In the genomic region with DNA sequence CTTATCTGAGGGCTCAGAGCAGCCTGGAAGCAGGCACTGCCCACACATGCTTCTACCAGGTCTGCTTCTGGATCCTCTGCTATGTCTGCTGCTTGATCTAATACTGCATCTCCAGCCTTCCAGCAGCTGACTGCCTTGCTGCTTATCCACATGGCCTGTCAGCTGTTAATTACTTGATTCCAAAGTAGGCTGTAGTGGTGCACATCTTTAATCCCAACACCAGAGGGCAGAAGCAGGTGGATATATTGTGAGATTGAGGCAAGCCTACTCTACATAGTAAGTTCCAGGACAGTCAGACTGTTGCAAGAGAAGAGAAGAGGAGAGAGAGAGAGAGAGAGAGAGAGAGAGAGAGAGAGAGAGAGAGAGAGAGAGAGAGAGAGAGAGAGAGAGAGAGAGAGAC, we compare ENCODE assay signal across 8 mouse cellular contexts. TPM values are rescaled to one million over a fixed set of nuclear protein-coding genes. Genes with fewer than 3 reads are reported as not detected.
DNase-seq lines count a peak whose midpoint lies in the region; ATAC-seq and TF ChIP-seq lines count a peak whose summit lies in the region.
"Had no signal": no experiment of that assay in that cellular context is flagged by ENCODE, and none has a peak within 500 bp of the region (broad histone marks: within the 10 kb centered on the region; RNA-seq: fewer than 3 reads in every experiment).

No protein-coding gene starts in this region.

- peak; percentile 76 for TF ChIP-seq RAD21 in MEL (IDR thresholded peaks at IDR 0.05; ENCODE audit: low read depth, low read length)

- no peak for TF ChIP-seq POLR2A in MEL (IDR thresholded peaks at IDR 0.05; ENCODE audit: control insufficient read depth in 1 of 2, insufficient read depth in 1 of 2, low read depth in 1 of 2, low read length in 2 of 2, poor library complexity in 1 of 2)

- TF ChIP-seq EP300 in MEL (IDR thresholded peaks at IDR 0.05; ENCODE audit: low read depth in 1 of 2, low read length in 2 of 2): no peak
- no peak for TF ChIP-seq EP300 in lung, postnatal 0 days (IDR thresholded peaks at IDR 0.05)

- no peak overlapping the region for H3K27ac ChIP-seq in layer of hippocampus, adult 2 months
- no peak overlapping the region for H3K27ac ChIP-seq in MEL (ENCODE audit: control insufficient read depth, low read depth, low read length)
- H3K27ac ChIP-seq in lung, postnatal 0 days (ENCODE audit: low read length): no peak overlapping the region
- no peak overlapping the region for H3K27ac ChIP-seq in midbrain, embryonic 15.5 days

- no peak for ATAC-seq in lung, postnatal 0 days
- ATAC-seq in midbrain, embryonic 15.5 days (replicated peaks): no peak

- H3K4me2 ChIP-seq in lung, postnatal 0 days (replicated peaks; ENCODE audit: low read depth, low read length): no peak overlapping the region
- no peak overlapping the region for H3K4me2 ChIP-seq in midbrain, embryonic 15.5 days

- H3K9me3 ChIP-seq in MEL (replicated peaks; ENCODE audit: insufficient read depth, low read length): no peaks in the 10 kb centered on the region
- no peaks in the 10 kb centered on the region for H3K9me3 ChIP-seq in lung, postnatal 0 days (ENCODE audit: low read length)
- H3K9me3 ChIP-seq in midbrain, embryonic 15.5 days: no peaks in the 10 kb centered on the region

- peak; percentile 59 for TF ChIP-seq CTCF in layer of hippocampus, adult 2 months (conservative IDR thresholded peaks at IDR 0.05)
- peak in 2 of 3 experiments; percentile 40 to 82; a peak in 4 of 6 replicates for TF ChIP-seq CTCF in MEL (IDR thresholded peaks at IDR 0.05 in 2 of 3, conservative IDR thresholded peaks at IDR 0.05 in 1 of 3; ENCODE audit: control insufficient read depth in 1 of 3, insufficient read depth in 1 of 3, low read depth in 2 of 3, low read length in 3 of 3, poor library complexity in 1 of 3, severe bottlenecking in 1 of 3)
- TF ChIP-seq CTCF in lung, postnatal 0 days (IDR thresholded peaks at IDR 0.05): peak; percentile 73

- DNase-seq in layer of hippocampus, adult 2 months (ENCODE audit: low spot score in 2 of 2): no peak
- DNase-seq in layer of hippocampus, postnatal 25 days (ENCODE audit: extremely low spot score in 1 of 2, low spot score in 1 of 2): no peak
- DNase-seq in MEL (ENCODE audit: low read depth, low spot score): peak; percentile 70
- peak; percentile 53 for DNase-seq in embryo, embryonic 10.5 days (ENCODE audit: low spot score)
- peak; percentile 68 for DNase-seq in lung, postnatal 0 days (ENCODE audit: low spot score)
- DNase-seq in right cerebral cortex, postnatal 14 days: no peak

- H3K4me3 ChIP-seq in layer of hippocampus, adult 2 months: no peak overlapping the region
- no peak overlapping the region for H3K4me3 ChIP-seq in MEL (ENCODE audit: control insufficient read depth in 1 of 2, insufficient read depth in 1 of 2, low read depth in 2 of 2, low read length in 2 of 2)
- no peak overlapping the region for H3K4me3 ChIP-seq in lung, postnatal 0 days (ENCODE audit: low read depth, low read length)
- no peak overlapping the region for H3K4me3 ChIP-seq in midbrain, embryonic 15.5 days

- H3K9ac ChIP-seq in MEL (ENCODE audit: control insufficient read depth, low read depth, low read length, poor library complexity, severe bottlenecking): no peak overlapping the region
- H3K9ac ChIP-seq in lung, postnatal 0 days (replicated peaks; ENCODE audit: low read depth): no peak overlapping the region
- no peak overlapping the region for H3K9ac ChIP-seq in midbrain, embryonic 15.5 days

- H3K4me1 ChIP-seq in MEL (ENCODE audit: control insufficient read depth in 1 of 2, insufficient read depth in 2 of 2, low read length in 2 of 2): no peaks in the 10 kb centered on the region; a peak in 1 of 4 replicates
- no peaks in the 10 kb centered on the region for H3K4me1 ChIP-seq in lung, postnatal 0 days (ENCODE audit: insufficient read depth, low read depth, low read length)
- no peaks in the 10 kb centered on the region for H3K4me1 ChIP-seq in midbrain, embryonic 15.5 days

- no peaks in the 10 kb centered on the region for H3K27me3 ChIP-seq in MEL (ENCODE audit: control insufficient read depth in 1 of 2, insufficient read depth in 2 of 2, low read length in 2 of 2)
- H3K27me3 ChIP-seq in lung, postnatal 0 days (replicated peaks; ENCODE audit: insufficient read depth, low read length): no peaks in the 10 kb centered on the region
- H3K27me3 ChIP-seq in midbrain, embryonic 15.5 days (replicated peaks): no peaks in the 10 kb centered on the region

- H3K79me2 ChIP-seq in MEL (ENCODE audit: control insufficient read depth, insufficient read depth, low read length, poor library complexity): no peaks in the 10 kb centered on the region

- peaks cover 0 to 2% of the 10 kb centered on the region in 2 experiments; a peak in 1 of 4 replicates for H3K36me3 ChIP-seq in MEL (ENCODE audit: control insufficient read depth in 1 of 2, insufficient read depth in 2 of 2, low read length in 2 of 2)
- no peaks in the 10 kb centered on the region for H3K36me3 ChIP-seq in lung, postnatal 0 days (ENCODE audit: insufficient read depth, low read length)
- H3K36me3 ChIP-seq in midbrain, embryonic 15.5 days (replicated peaks): no peaks in the 10 kb centered on the region

TF ChIP-seq in MEL, 35 proteins besides CTCF, POLR2A, EP300 and RAD21:
- TF ChIP-seq MYB (IDR thresholded peaks at IDR 0.05; ENCODE audit: low read depth, low read length) (no peak), ZMIZ1 (IDR thresholded peaks at IDR 0.05; ENCODE audit: low read depth, low read length) (no peak), JUND (IDR thresholded peaks at IDR 0.05; ENCODE audit: low read depth, low read length) (no peak), BHLHE40 (IDR thresholded peaks at IDR 0.05; ENCODE audit: borderline replicate concordance, low read depth, low read length) (no peak), MAFK (IDR thresholded peaks at IDR 0.05; ENCODE audit: borderline replicate concordance, low read depth, low read length) (no peak), SMC3 (IDR thresholded peaks at IDR 0.05; ENCODE audit: low read depth, low read length) (peak; percentile 97), USF1 (IDR thresholded peaks at IDR 0.05; ENCODE audit: low read depth, low read length) (no peak), MAZ (IDR thresholded peaks at IDR 0.05; ENCODE audit: low read depth, low read length) (no peak), ZKSCAN1 (IDR thresholded peaks at IDR 0.05; ENCODE audit: low read depth, low read length) (no peak), POLR2AphosphoS5 (IDR thresholded peaks at IDR 0.05; ENCODE audit: borderline replicate concordance, low read depth, low read length) (no peak), MYC (IDR thresholded peaks at IDR 0.05; ENCODE audit: low read depth, low read length) (no peak), CHD2 (IDR thresholded peaks at IDR 0.05; ENCODE audit: low read length) (no peak), ZNF384 (IDR thresholded peaks at IDR 0.05; ENCODE audit: low read depth, low read length) (no peak), KAT2A (conservative IDR thresholded peaks at IDR 0.05; ENCODE audit: low read depth, low read length) (no peak), ETS1 (IDR thresholded peaks at IDR 0.05; ENCODE audit: low read depth, low read length) (peak; percentile 40; the same call in 1 of the 2 replicates), MEF2A (IDR thresholded peaks at IDR 0.05; ENCODE audit: extremely low read depth, insufficient replicate concordance, low read depth, low read length, poor library complexity, severe bottlenecking) (no peak), POLR2AphosphoS2 (IDR thresholded peaks at IDR 0.05; ENCODE audit: low read length) (no peak), HCFC1 (IDR thresholded peaks at IDR 0.05; ENCODE audit: low read depth, low read length) (no peak), MXI1 (IDR thresholded peaks at IDR 0.05; ENCODE audit: low read depth, low read length) (0 out of 2 replicates have a peak, but pooled peaks have one; percentile 18), CHD1 (IDR thresholded peaks at IDR 0.05; ENCODE audit: low read depth, low read length) (no peak), ZC3H11A (IDR thresholded peaks at IDR 0.05; ENCODE audit: low read depth, low read length) (peak; percentile 84), NRF1 (IDR thresholded peaks at IDR 0.05; ENCODE audit: insufficient read depth, low read depth, low read length, poor library complexity, severe bottlenecking) (no peak), SIN3A (IDR thresholded peaks at IDR 0.05; ENCODE audit: low read length) (peak; percentile 35; the same call in 1 of the 2 replicates), UBTF (IDR thresholded peaks at IDR 0.05; ENCODE audit: borderline replicate concordance, insufficient read depth, low read depth, low read length) (no peak), USF2 (IDR thresholded peaks at IDR 0.05; ENCODE audit: borderline replicate concordance in 1 of 2, insufficient read depth in 1 of 2, low read depth in 1 of 2, low read length in 2 of 2) (no peak)
TF ChIP-seq in MEL: peak in this region for 5.

RNA-seq across cellular contexts. Expression of a gene that starts 26.4 kb away (rescaled TPM):
- not detected for total RNA-seq in layer of hippocampus, adult 2 months (2021)
- total RNA-seq in layer of hippocampus, postnatal 25 days (2021): not detected
- total RNA-seq in MEL (2012; rRNA removed): 17.8 and 24.4 TPM in 2 replicates
- 10 to 100 TPM in 1 of 2 experiments, not detected in 1; 91.3 TPM for polyA plus RNA-seq in MEL (2012; ENCODE audit: insufficient read depth in 1 of 2, insufficient read length in 2 of 2, low read depth in 1 of 2, low replicate concordance in 2 of 2, missing spikeins in 1 of 2)
- 0.94 and 1.2 TPM in 2 replicates for polyA plus RNA-seq in lung, postnatal 0 days (2015; fragmentation: Nextera tagmentation; extraction: Ambion mirVana)
- polyA plus RNA-seq in midbrain, embryonic 15.5 days (2015; fragmentation: Nextera tagmentation; extraction: Ambion mirVana): 0.14 and 0.49 TPM in 2 replicates

RNA-seq across cellular contexts. Expression of a gene that starts 30.5 kb away (rescaled TPM):
- total RNA-seq in layer of hippocampus, adult 2 months (2021): not detected
- total RNA-seq in layer of hippocampus, postnatal 25 days (2021): not detected
- total RNA-seq in MEL (2012; rRNA removed): 1.4 and 2.3 TPM in 2 replicates
- 1 to 10 TPM in 1 of 2 experiments, not detected in 1; 1.2 TPM for polyA plus RNA-seq in MEL (2012; ENCODE audit: insufficient read depth in 1 of 2, insufficient read length in 2 of 2, low read depth in 1 of 2, low replicate concordance in 2 of 2, missing spikeins in 1 of 2)
- polyA plus RNA-seq in lung, postnatal 0 days (2015; fragmentation: Nextera tagmentation; extraction: Ambion mirVana): 0.24 TPM in 1 of 2 replicates, not detected in the other
- not detected in 2 replicates for polyA plus RNA-seq in midbrain, embryonic 15.5 days (2015; fragmentation: Nextera tagmentation; extraction: Ambion mirVana)
- polyA plus RNA-seq: lung, embryonic 16.5 days had no signal

RNA-seq across cellular contexts. Expression of a gene that starts 43.1 kb away (rescaled TPM):
- under 1 TPM in 1 of 2 experiments, not detected in 1; 0.23 TPM for total RNA-seq in layer of hippocampus, adult 2 months (2021)
- under 1 TPM; 0.21 to 0.22 TPM for total RNA-seq in layer of hippocampus, postnatal 25 days (2021)
- 1.2 and 1.3 TPM in 2 replicates for total RNA-seq in MEL (2012; rRNA removed)
- polyA plus RNA-seq in MEL (2012; ENCODE audit: insufficient read depth in 1 of 2, insufficient read length in 2 of 2, low read depth in 1 of 2, low replicate concordance in 2 of 2, missing spikeins in 1 of 2): 1 to 10 TPM in 1 of 2 experiments, not detected in 1; 1.1 TPM
- 2.4 and 2.9 TPM in 2 replicates for polyA plus RNA-seq in lung, postnatal 0 days (2015; fragmentation: Nextera tagmentation; extraction: Ambion mirVana)
- polyA plus RNA-seq in midbrain, embryonic 15.5 days (2015; fragmentation: Nextera tagmentation; extraction: Ambion mirVana): 0.61 and 0.65 TPM in 2 replicates

Comparison
In these comparisons a context has a peak if more than half of its experiments do, and no peak if none do; other contexts are left out.
1. DNase-seq: peak in MEL (single experiment), embryo, embryonic 10.5 days (single experiment) and lung, postnatal 0 days (single experiment); none in layer of hippocampus, adult 2 months (0 of 2), layer of hippocampus, postnatal 25 days (0 of 2) and right cerebral cortex, postnatal 14 days (single experiment).
2. RNA of a gene that starts 26.4 kb away (total RNA-seq): 17.8 to 24.4 TPM in MEL; not detected in layer of hippocampus, postnatal 25 days and not detected in layer of hippocampus, adult 2 months; every median in the first group is over 10 times any median in the second.
3. Peak in every context shown above with its lines, with median percentiles within 50 percentile points of each other: CTCF ChIP-seq.